Mouse (Mus musculus) forebrain, embryonic 15.5 days (tissue): ENCODE data around the gene Nbea. TPM values are rescaled to one million over a fixed set of nuclear protein-coding genes. Genes with fewer than 3 reads are reported as not detected.

Experiments used
- ATAC-seq: fragments of 200-750 bp; cut with Nextera tagmentation; replicated peaks from 2 replicates; pipeline ENCODE4 v1.8.0; 2017; ENCODE audit warnings: mild to moderate bottlenecking, moderate TSS enrichment, moderate library complexity
- H3K27ac ChIP-seq: fragments of 300-500 bp; sonication (generic); replicated peaks from 2 replicates; pipeline ENCODE4 v1.5.1; 2015; ENCODE audit warnings: mild to moderate bottlenecking, inconsistent platforms
- H3K27me3 ChIP-seq: fragments of 300-500 bp; sonication (generic); 2 replicates; pipeline ENCODE4 v1.6.1; 2015; ENCODE audit warnings: inconsistent platforms
- H3K36me3 ChIP-seq: fragments of 300-500 bp; sonication (generic); 2 replicates; pipeline ENCODE4 v1.6.1; 2015; ENCODE audit warnings: mild to moderate bottlenecking, inconsistent platforms
- H3K4me1 ChIP-seq: fragments of 300-500 bp; sonication (generic); 2 replicates; pipeline ENCODE4 v1.6.1; 2015; ENCODE audit warnings: inconsistent platforms
- H3K4me2 ChIP-seq: fragments of 300-500 bp; sonication (generic); replicated peaks from 2 replicates; pipeline ENCODE4 v1.6.1; 2015; ENCODE audit warnings: mild to moderate bottlenecking, inconsistent platforms
- H3K4me3 ChIP-seq: fragments of 300-500 bp; sonication (generic); 2 replicates; pipeline ENCODE4 v1.5.1; 2015; ENCODE audit warnings: mild to moderate bottlenecking, inconsistent platforms
- H3K9ac ChIP-seq: fragments of 300-500 bp; sonication (generic); replicated peaks from 2 replicates; pipeline ENCODE4 v1.6.1; 2015; ENCODE audit warnings: mild to moderate bottlenecking, inconsistent platforms
- H3K9me3 ChIP-seq: fragments of 300-500 bp; sonication (generic); 2 replicates; pipeline ENCODE4 v1.6.1; 2016; ENCODE audit warnings: inconsistent platforms
- WGBS: fragments of 180-500 bp; shearing (Covaris S2); methylation state at CpG from one replicate; pipeline ENCODE4 v1.1.7; 2015; ENCODE audit warnings: mixed read lengths; 5-methylcytosine and 5-hydroxymethylcytosine counted together
- polyA plus RNA-seq: library from polyadenylated mRNA; unstranded; fragments of >200 nt; fragmentation: Nextera tagmentation; extraction: Ambion mirVana; gene quantifications from 2 replicates; pipeline ENCODE4 v1.2.1, GENCODE M21; 2015

Nbea gene
- polyA plus RNA-seq, 1 experiment from 2014 or later = 59.7 TPM

DNA sequence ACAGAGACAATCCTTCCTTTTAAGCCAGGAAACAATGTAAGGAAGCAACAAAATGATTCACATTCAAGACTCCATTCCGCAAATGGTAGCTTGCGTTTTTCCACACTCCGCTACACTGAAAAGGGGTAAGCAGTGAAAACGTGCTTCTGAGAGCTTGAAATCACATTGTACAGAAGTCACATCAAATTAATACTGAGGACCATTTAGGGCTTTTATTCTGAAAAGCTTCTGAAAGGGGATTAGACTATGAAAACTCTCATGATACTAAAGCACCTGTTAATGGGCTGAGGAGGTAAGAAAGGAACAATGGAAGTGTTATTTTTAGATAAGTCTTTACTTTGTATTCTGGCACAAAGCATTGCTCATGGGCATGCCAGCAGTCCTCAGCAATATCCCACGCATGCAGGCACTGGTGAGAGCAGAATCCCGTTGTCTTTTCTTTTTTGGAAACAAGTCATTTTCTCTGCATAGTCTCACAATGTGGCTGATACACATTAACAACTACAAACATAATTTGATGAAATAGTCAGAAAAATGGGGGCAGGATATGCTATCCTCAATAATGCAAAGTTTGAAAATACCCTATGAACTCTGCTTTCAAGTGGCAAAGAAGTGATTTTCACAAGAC lies 428.4 kb downstream of the Nbea start:
- ATAC-seq = no peak
- WGBS = 9% methylated on average over 6 of the region's 6 CpGs
- Histone ChIP-seq H3K27me3 (peaks cover 21% of the 10 kb centered on the region; the same call in 1 of the 2 replicates), H3K36me3 (no peaks in the 10 kb centered on the region), H3K4me3 (no peak overlapping the region), H3K27ac (no peak overlapping the region; the same call in 1 of the 2 replicates), H3K4me1 (peaks cover 46% of the 10 kb centered on the region), H3K4me2 (no peak overlapping the region), H3K9me3 (no peaks in the 10 kb centered on the region), H3K9ac (no peak overlapping the region)

DNA sequence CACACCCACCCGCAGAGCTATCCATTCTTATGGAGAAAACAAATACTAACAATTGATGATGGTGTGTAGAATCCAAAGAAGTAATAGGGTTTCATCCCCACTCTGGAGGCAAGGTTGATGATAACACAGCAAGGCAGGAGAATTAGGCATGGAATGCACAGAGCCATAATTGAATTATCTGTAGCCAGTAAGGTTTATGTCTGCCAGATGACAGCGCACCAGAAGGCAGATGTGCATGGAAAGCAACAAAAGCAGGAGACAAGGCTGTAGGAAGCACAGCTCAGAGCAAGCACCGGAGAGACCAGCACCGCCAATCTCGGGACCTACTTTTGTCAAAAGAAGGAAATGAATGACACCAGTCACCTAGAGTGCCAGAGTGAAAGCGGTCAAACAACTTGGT lies 429.6 kb downstream of the Nbea start:
- Histone ChIP-seq H3K27ac (no peak overlapping the region), H3K27me3 (peaks cover 25% of the 10 kb centered on the region)
- ATAC-seq = no peak

DNA sequence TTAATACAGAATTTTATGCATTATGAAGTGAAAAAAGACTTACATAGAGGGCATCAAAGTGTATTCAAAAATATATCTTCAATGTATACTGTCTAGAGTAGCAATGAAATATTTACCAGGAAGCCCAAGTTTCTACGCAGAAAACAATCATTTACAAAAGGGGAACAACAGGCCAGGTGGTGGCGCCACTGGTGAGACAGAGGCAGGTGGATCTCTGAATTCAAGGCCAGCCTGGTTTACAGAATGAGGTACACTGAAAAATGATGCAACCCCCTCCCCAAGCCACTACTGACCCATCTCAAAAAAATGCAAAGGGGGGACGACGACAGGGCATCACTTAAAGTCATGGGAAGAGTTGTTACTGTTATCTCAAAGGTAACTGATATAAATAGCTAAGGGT lies 430.9 kb downstream of the Nbea start:
- ATAC-seq = no peak

More for the DNA sequence above, 429.6 kb downstream of the Nbea start:
- Histone ChIP-seq H3K4me3 (no peak overlapping the region), H3K9ac (no peak overlapping the region), H3K4me1 (peaks cover 46% of the 10 kb centered on the region), H3K36me3 (no peaks in the 10 kb centered on the region), H3K9me3 (no peaks in the 10 kb centered on the region), H3K4me2 (no peak overlapping the region)
- WGBS = 96% methylated on average over 6 of the region's 6 CpGs

DNA sequence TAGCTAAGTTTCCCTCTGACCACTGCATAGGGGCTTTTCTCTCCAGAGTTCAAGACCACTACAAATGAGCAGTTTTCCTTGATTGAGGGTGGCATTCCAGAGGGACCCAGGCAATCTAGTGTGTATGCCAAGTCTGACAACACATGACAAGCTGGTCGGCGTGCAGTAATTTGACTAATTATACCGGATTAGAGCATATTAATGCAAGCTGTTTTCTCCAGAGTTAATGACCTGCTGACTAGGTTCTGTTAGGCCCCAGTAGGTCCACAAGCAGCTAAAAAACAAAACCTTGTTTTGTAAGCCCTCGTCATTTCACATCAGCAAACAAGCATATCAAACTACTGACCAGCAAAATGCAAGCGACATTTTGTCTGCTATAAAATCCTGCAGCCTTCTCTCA lies 432.1 kb downstream of the Nbea start:
- Histone ChIP-seq H3K9me3 (no peaks in the 10 kb centered on the region), H3K27me3 (peaks cover 37% of the 10 kb centered on the region), H3K27ac (no peak overlapping the region), H3K4me3 (no peak overlapping the region), H3K9ac (no peak overlapping the region), H3K4me2 (no peak overlapping the region), H3K36me3 (no peaks in the 10 kb centered on the region), H3K4me1 (peaks cover 32% of the 10 kb centered on the region)
- 8% methylated on average over 5 of the region's 5 CpGs for WGBS
- peak; percentile 27; the same call in 1 of the 2 replicates for ATAC-seq

More for the DNA sequence above, 430.9 kb downstream of the Nbea start:
- Histone ChIP-seq H3K4me1 (peaks cover 42% of the 10 kb centered on the region), H3K27ac (no peak overlapping the region), H3K9ac (no peak overlapping the region), H3K9me3 (no peaks in the 10 kb centered on the region), H3K4me3 (no peak overlapping the region), H3K36me3 (no peaks in the 10 kb centered on the region), H3K4me2 (no peak overlapping the region), H3K27me3 (peaks cover 30% of the 10 kb centered on the region)
- 86% methylated on average over 4 of the region's 4 CpGs for WGBS

DNA sequence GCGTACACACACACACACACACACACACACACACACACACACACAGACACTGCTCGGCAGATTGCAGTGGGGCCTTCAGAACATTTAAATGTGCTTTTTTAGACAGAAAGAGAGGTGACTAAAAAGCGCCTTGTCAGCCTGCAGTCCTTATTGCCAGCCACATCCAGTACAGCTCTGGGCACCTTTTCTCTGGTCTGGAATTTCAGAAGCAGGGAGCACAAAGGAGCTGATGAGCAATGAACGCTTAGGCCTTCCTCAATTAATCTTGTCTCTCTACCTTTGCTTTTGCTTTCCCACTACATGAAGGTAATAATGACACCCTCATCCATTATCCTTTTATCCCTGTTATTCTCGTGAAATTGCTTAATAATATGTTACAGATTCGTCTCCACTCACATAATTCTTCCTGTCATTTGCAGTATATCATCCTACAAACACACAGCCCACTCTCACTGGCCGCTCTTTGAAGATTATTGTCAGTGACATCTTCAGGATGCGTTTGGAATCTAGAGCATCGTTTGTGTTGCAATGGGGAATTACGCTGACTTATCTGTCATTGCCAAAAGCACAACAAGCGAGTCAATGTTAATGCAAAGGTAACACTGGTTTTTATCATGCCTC lies 432.9 kb downstream of the Nbea start:
- Histone ChIP-seq H3K4me1 (peaks cover 24% of the 10 kb centered on the region), H3K36me3 (no peaks in the 10 kb centered on the region), H3K27ac (no peak overlapping the region), H3K4me3 (no peak overlapping the region), H3K9me3 (no peaks in the 10 kb centered on the region), H3K9ac (no peak overlapping the region), H3K4me2 (no peak overlapping the region), H3K27me3 (peaks cover 37% of the 10 kb centered on the region)
- ATAC-seq = no peak
- 53% methylated on average over 11 of the region's 11 CpGs for WGBS

DNA sequence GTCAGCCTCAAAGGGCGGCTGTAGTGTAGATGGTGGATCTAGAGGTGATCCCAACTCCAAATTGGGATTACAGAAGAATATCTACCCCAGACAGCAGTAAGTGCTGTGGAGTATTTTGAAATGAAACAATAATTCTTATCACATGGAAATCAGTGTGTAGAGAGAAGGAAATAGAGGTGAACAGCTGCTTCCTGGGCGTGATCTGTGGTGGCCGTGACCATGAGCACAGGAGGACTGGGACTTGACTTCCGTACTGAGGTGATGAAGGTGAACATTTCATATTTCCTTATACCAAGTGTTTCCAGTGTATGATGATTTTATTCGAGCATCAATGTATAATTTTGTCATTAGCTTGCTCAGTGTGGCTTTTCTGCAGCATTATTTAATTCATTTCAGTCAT lies 439.6 kb downstream of the Nbea start:
- no peak for ATAC-seq
- Histone ChIP-seq H3K27me3 (peaks cover 14% of the 10 kb centered on the region), H3K9ac (no peak overlapping the region), H3K36me3 (no peaks in the 10 kb centered on the region), H3K4me1 (peaks cover 17% of the 10 kb centered on the region), H3K9me3 (no peaks in the 10 kb centered on the region), H3K27ac (no peak overlapping the region), H3K4me3 (no peak overlapping the region), H3K4me2 (no peak overlapping the region)
- 90% methylated on average over 5 of the region's 5 CpGs for WGBS

DNA sequence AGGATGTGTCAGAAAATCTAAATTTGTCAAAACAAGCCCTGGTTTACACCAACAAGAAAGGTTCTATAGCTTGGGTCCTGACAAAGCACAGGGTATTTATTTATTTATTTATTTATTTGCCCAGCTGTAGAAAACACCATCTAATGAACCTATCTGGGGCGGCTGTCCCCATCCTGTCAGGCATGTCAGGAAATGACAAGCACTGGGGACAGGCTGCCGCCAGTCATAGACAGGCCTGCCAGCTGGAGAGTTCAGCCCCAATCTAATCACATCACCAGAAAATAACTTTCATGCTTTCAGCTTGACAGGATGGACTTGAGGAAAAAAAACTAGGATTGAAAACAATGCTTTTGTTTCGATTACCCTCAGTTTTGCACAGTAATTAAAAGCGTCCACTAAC lies 440.8 kb downstream of the Nbea start:
- ATAC-seq = no peak
- 46% methylated on average over 4 of the region's 4 CpGs for WGBS
- Histone ChIP-seq H3K4me1 (peaks cover 17% of the 10 kb centered on the region), H3K4me2 (no peak overlapping the region), H3K36me3 (no peaks in the 10 kb centered on the region), H3K27ac (peak overlapping the region; percentile 36; the same call in 1 of the 2 replicates), H3K4me3 (no peak overlapping the region), H3K9ac (no peak overlapping the region), H3K27me3 (peaks cover 8% of the 10 kb centered on the region; the same call in 1 of the 2 replicates), H3K9me3 (no peaks in the 10 kb centered on the region)

DNA sequence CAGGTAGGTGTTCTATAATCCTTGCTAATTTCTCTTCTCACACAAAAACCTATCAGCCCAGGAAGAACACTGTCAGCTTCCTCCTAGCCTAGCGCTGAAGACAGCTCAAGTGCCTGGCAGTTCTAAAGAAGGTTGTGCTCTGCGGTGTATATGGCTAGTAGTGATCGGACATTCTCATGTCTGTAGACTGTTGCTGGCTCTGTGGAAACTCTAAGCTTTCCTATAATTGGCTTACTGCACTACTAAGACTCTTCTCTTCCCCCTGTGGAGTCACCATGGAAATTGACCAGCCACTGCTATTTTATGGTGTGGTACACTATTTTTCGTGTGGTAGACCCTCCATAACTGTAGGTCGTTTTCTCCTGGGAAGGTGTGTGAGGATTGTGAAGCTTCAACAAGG lies 441.3 kb downstream of the Nbea start:
- WGBS = 75% methylated on average over 5 of the region's 5 CpGs
- no peaks in the 10 kb centered on the region for H3K36me3 ChIP-seq
- no peak overlapping the region for H3K4me3 ChIP-seq
- H3K27ac ChIP-seq = peak overlapping the region; percentile 36; the same call in 1 of the 2 replicates
- ATAC-seq = no peak
- H3K4me1 ChIP-seq = peaks cover 17% of the 10 kb centered on the region
- peaks cover 6% of the 10 kb centered on the region; the same call in 1 of the 2 replicates for H3K27me3 ChIP-seq
- H3K4me2 ChIP-seq = no peak overlapping the region
- H3K9ac ChIP-seq = no peak overlapping the region
- no peaks in the 10 kb centered on the region for H3K9me3 ChIP-seq

DNA sequence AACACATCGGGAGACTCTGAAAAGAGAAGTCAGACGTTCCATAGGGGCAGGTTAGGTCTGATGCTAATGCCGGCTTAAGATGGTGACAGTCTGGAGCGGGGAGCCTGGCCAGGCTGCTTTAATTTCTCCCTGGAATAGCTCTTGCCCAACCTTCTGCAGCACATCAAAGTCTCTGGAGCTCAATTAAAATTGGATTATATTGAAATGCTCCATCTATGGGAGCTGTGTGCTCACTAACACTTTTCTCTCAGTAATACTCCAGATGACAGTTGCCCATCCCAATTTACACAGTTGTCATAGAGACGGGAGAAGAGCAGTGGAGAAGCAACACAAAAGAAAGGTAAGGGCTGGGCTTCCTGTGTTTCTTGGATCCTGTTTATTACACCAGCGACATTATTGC lies 442.1 kb downstream of the Nbea start:
- Histone ChIP-seq H3K27ac (peak overlapping the region; percentile 36; the same call in 1 of the 2 replicates), H3K9me3 (no peaks in the 10 kb centered on the region), H3K27me3 (no peaks in the 10 kb centered on the region), H3K4me3 (no peak overlapping the region), H3K36me3 (no peaks in the 10 kb centered on the region), H3K4me1 (peaks cover 17% of the 10 kb centered on the region), H3K9ac (no peak overlapping the region), H3K4me2 (no peak overlapping the region)
- 31% methylated on average over 6 of the region's 6 CpGs for whole genome bisulfite sequencing
- ATAC-seq = peak; percentile 41

DNA sequence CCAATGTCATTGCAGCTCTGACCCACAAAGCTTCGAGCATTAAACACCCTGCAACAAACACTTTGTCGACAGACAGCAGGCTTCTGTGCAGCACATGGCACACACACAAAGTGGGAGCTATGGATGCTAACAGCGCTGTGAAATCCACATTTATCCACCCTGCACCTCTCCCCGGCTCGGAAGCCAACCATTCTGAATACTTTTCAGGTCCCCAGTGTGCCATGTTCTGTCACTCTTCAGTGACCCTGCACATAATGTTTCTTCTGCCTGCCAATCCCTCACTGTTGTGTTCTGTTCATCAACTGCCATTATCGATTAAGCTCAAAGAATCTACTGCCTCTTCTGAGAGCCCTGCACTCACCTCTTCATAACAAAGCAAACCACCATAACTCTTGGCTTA lies 449.8 kb downstream of the Nbea start:
- H3K4me1 ChIP-seq = no peaks in the 10 kb centered on the region
- ATAC-seq = no peak
- no peak overlapping the region for H3K9ac ChIP-seq
- no peak overlapping the region for H3K27ac ChIP-seq
- no peaks in the 10 kb centered on the region for H3K36me3 ChIP-seq
- 68% methylated on average over 6 of the region's 6 CpGs for WGBS
- no peaks in the 10 kb centered on the region for H3K27me3 ChIP-seq
- H3K4me3 ChIP-seq = no peak overlapping the region
- H3K4me2 ChIP-seq = no peak overlapping the region
- no peaks in the 10 kb centered on the region for H3K9me3 ChIP-seq

DNA sequence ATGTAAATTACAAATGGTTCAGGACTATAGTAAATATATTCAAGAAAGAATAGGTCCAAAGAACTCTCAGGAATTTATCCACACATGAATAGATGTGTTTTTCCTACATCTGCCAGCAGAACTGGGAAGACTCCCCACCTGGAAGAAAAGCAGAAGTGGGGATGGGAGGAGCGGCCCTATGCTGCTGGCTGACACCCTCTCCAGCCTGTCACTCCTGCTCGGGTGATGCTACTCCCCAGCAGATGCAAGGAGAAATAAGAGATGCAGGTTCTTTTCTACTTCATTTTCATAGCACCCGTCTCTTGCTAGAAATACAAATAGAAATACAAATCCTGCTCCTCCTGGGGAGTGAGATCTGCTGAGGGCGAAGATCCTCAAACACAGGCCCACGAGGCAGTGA lies 453.0 kb downstream of the Nbea start:
- no peaks in the 10 kb centered on the region for H3K9me3 ChIP-seq
- 70% methylated on average over 5 of the region's 5 CpGs for WGBS
- ATAC-seq = no peak
- no peak overlapping the region for H3K27ac ChIP-seq
- no peak overlapping the region for H3K9ac ChIP-seq
- H3K36me3 ChIP-seq = no peaks in the 10 kb centered on the region
- H3K4me3 ChIP-seq = no peak overlapping the region
- no peaks in the 10 kb centered on the region for H3K27me3 ChIP-seq
- H3K4me2 ChIP-seq = no peak overlapping the region
- H3K4me1 ChIP-seq = no peaks in the 10 kb centered on the region

DNA sequence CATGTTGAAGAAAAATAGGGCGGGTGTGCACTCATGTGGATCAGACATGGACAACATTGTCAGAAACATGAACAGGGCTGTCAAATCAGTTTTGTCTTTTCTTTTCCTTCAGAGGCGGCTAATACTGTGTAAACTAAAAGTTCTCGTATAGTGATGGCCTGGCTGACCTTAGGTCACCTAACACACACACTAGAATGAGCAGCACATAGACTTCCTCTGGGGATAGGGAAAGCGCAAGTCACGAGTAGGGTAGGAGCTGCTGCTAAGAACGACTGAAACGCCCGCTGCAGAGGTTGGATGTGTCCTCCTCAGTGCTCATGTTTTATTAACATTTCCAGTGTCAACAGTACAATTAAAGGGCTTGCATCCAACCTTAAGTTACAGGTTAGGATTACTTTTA lies 453.4 kb downstream of the Nbea start:
- Histone ChIP-seq H3K4me1 (no peaks in the 10 kb centered on the region), H3K27me3 (no peaks in the 10 kb centered on the region), H3K36me3 (no peaks in the 10 kb centered on the region), H3K9me3 (no peaks in the 10 kb centered on the region), H3K27ac (no peak overlapping the region), H3K4me2 (no peak overlapping the region), H3K9ac (no peak overlapping the region), H3K4me3 (no peak overlapping the region)
- WGBS = 79% methylated on average over 8 of the region's 8 CpGs
- no peak for ATAC-seq
